Mouse (Mus musculus): ENCODE data around the gene Ovgp1.

- TF ChIP-seq CTCF (IDR thresholded peaks at IDR 0.05; ENCODE audit: borderline replicate concordance, insufficient read depth, low read depth, low read length) (no peak), POLR2A (IDR thresholded peaks at IDR 0.05; ENCODE audit: borderline replicate concordance, insufficient read depth, low read length) (no peak)
These were observed 16.3 kb upstream of the Ovgp1 start for GRCm38 (mm10) chr3:105957235-105957634.
